Mouse (Mus musculus) induced T-regulatory cell, adult 2 months (primary cell): ENCODE results near the gene Cers6.

ENCODE experiments used
- DNase-seq: peaks from one replicate; pipeline ENCODE4 v3.0.0-alpha.2; 2012; ENCODE audit warnings: low read depth

Gene Cers6

GRCm38 (mm10) chr2:68917524-68917923, 56.3 kb downstream of the Cers6 start:
- DNase-seq: no peak

DNA sequence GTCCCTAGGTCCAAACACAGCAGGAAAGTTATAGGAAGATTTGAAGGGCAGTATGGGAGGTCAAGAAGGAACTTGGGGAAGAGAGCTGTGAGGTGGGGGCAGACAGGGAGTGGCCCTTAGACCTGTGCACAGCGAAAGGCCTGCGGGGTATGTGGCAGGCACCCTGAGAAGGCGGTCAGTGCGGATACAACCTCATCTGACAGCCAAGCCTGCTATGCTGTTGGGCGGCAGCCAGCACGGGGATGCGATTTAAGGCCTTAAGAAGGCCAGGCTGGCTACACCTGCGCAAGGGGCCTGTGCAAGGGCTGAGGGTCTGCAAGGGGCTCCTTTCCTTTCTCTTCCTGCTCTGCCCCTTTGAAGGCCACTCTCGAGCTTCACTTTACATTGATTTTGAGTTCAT, 63.1 kb downstream of the Cers6 start:
- no peak for DNase-seq

DNA sequence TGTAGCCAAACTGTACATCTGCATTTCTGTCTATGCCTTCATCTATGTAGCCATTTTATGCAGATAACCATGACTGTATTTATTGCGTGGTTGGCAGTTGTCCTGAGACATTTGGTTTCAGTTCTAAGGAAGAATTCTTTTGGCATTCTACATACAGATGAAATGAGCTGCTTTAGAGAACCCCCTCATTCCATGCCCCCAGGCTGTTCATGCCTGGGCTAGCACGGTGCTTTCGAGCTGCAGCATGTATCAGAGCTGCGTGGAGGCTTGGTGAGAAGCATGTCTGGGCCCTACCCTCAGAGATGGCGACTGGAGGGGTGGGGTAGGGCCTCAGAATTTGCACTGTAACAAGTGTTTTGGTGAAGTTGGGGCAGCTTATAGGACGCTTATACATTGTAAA, 64.3 kb downstream of the Cers6 start:
- no peak for DNase-seq

GRCm38 (mm10) chr2:68926913-68927790, 65.9 kb downstream of the Cers6 start:
- no peak for DNase-seq

DNA sequence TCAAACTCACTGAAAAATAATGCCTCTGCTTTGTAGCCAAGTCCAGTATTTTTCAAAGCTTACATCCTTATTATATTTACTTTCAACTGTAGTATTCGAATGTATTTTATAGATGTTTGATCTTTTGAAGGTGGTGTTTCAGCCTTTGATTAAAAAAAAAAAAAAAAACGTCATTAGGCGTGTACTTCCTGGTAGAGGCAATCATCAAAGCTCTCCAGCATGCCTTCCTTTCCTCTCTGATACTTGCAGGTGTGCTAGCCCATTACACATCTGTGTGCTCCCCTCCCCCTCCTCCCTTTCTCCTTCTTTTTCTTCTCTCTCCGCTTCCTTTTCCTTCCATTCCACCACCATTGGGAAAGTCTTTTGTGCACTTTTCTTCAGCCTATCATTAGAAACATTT, 71.0 kb downstream of the Cers6 start:
- peak; percentile 27 for DNase-seq

DNA sequence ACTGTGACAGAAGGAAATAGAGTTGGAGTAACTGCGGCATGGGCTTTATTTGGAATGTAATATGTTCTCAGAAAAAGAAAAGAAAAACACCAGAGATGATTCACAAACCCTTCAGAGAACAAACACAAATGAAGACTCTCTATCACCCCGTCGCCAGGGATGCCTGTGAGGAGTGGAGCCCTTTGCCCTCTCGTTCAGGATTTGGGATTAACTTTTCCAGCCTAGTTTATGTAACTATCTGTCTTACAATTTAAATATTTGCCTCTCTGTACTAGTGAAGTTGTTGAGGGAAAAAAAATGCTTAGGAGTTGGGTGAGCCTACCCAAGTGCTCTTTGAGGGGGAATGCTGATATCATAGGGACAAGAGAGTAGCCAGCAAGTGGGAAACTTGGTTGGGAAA, 71.4 kb downstream of the Cers6 start:
- DNase-seq: no peak

- DNase-seq: no peak
These were observed 73.4 kb downstream of the Cers6 start for GRCm38 (mm10) chr2:68934651-68935050.

- no peak for DNase-seq
These were observed 74.6 kb downstream of the Cers6 start for GRCm38 (mm10) chr2:68935721-68936294.

DNA sequence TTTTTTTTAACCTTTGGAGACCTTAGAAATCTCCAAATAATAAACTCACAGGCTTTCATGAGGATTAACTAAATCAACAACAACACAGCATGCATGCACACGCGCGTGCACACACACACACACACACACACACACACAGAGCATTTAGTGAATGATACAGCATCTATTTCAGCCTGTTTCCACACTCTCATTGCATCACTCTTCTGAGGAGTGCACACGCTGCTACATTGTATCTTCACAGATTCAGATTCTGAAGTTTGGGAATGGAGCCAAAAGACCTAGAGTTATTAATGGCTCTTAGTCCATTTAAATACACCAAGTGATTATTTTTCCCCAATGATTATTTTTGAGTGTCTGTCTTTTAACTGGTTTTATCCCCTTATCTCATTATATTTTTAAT, 75.5 kb downstream of the Cers6 start:
- no peak for DNase-seq

GRCm38 (mm10) chr2:68937833-68938232, 76.6 kb downstream of the Cers6 start:
- no peak for DNase-seq

- DNase-seq: no peak
These were observed 83.7 kb downstream of the Cers6 start for GRCm38 (mm10) chr2:68944898-68945297.

GRCm38 (mm10) chr2:68945976-68946375, 84.7 kb downstream of the Cers6 start:
- no peak for DNase-seq

GRCm38 (mm10) chr2:68946819-68947218, 85.6 kb downstream of the Cers6 start:
- no peak for DNase-seq

- DNase-seq: no peak
These were observed 87.9 kb downstream of the Cers6 start for GRCm38 (mm10) chr2:68949137-68949536.

GRCm38 (mm10) chr2:68949728-68950127, 88.5 kb downstream of the Cers6 start:
- DNase-seq: no peak

GRCm38 (mm10) chr2:68951706-68952105, 90.5 kb downstream of the Cers6 start:
- DNase-seq: no peak

- no peak for DNase-seq
These were observed 92.4 kb downstream of the Cers6 start for GRCm38 (mm10) chr2:68953688-68954087.

DNA sequence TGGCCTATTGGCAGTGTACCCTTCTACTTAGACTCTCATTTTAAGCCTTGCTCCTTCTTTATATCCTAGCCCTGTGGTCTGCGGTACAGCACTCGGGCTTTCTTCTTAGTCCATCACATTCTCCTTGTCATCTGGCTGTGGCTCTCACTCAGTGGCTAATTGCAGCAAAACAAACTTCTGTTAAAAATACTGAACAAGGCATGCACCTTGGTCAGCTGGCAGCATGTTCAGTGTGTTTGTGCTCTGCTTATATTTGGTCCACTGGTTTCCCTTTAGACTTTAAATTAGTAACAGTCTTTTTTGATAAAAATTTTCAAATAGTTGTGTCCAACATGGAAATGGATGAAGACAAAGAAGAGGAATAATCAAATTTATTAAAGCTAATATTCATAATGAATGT, 94.3 kb downstream of the Cers6 start:
- DNase-seq: no peak

- DNase-seq: no peak
These were observed 94.9 kb downstream of the Cers6 start for GRCm38 (mm10) chr2:68956146-68956545.

DNA sequence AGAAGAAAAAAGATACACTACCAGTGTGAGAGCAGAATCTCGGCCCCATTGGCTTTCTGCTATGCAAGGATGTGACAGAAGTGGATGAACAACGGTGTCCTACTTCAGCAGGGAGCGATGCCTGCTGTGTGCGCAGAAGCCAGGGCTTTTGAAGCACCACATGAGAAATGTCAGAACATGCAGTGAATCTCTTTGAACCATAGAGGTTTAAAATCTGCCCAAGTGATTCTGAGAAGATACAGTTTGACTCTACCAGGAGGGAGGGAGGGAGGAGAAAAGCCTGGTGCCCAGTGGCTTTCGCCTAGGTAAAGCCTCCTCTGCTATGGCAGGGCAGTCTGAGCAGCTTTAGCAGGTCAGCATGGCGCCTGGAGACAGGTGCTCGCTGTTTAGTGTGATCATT, 96.6 kb downstream of the Cers6 start:
- no peak for DNase-seq

DNA sequence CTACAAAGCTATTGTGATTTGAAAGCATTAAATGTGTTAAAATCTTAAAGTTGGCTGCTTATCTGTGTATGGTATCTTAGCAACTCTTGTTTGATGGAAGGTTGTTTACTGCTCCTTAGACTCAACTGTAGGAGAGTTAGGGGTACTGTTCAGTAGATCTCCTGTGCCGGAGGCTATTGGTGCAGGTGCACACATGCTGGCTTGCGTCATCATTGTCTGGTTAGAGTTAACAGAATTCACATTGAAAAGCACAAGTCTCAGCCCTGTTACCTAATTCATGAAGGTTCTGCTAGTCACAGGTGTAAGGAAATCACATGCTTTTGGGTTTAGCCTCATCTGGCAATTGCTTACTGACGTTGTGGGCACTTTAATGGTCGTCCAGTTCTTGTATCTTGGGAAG, 98.3 kb downstream of the Cers6 start:
- peak; percentile 14 for DNase-seq

DNA sequence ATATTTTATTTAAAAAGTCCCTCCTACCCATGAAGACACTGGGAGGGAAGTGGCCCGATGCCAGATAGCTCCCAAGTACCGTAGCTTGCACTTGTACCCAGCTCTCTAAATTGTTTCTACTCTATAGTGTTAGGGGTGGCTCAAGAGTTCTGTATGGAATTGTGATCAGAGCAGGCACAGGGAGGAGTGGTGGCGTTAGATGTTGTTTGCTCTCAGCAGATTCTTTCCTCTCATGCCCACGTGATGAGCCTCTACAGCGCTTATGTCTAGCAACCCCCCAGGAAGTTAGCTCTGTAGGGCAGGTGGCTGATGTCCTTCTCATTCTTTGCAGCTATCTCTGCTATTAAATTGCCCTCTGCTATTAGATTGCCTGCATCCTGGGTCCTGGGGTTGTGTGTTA, 98.8 kb downstream of the Cers6 start:
- DNase-seq: peak; percentile 9

DNA sequence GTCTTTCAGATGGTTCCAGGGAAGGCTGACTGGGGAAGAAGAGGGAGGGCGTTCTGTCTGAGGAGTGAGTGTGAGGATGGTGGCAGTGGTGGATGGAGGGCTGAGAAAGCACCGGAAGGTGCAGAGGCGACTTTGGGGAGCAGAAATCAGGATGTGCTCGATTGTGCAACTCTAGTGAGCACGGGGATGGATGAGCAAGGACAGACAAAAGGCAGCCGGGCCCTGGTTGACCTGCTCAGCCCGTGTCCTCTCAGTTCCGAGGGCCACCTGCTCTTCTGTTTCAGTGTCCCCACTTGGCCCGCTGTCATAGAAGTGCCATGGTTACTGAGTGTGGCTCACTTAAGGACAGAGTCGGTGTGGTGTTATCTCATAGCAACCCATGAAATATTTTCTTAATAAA, 99.4 kb downstream of the Cers6 start:
- DNase-seq: no peak

- DNase-seq: no peak
These were observed 105.1 kb downstream of the Cers6 start for GRCm38 (mm10) chr2:68966360-68966759.
